8 mouse cellular contexts compared by ENCODE assay signal in genomic region chr17:50188662-50189345, GRCm38 (mm10). TPM values are rescaled to one million over a fixed set of nuclear protein-coding genes. Genes with fewer than 3 reads are reported as not detected.
DNase-seq lines count a peak whose midpoint lies in the region; ATAC-seq and TF ChIP-seq lines count a peak whose summit lies in the region.

No protein-coding gene starts in this region.

- H3K27ac ChIP-seq in neural tube, embryonic 12.5 days = no peak overlapping the region
- H3K27ac ChIP-seq in liver, embryonic 12.5 days = no peak overlapping the region
- no peak overlapping the region for H3K27ac ChIP-seq in stomach, postnatal 0 days (replicated peaks)

- no peaks in the 10 kb centered on the region for H3K9me3 ChIP-seq in neural tube, embryonic 12.5 days
- no peaks in the 10 kb centered on the region for H3K9me3 ChIP-seq in liver, embryonic 12.5 days (replicated peaks)
- H3K9me3 ChIP-seq in stomach, postnatal 0 days (ENCODE audit: control insufficient read depth, low read length) = no peaks in the 10 kb centered on the region

- TF ChIP-seq CTCF in stomach, postnatal 0 days (IDR thresholded peaks at IDR 0.05; ENCODE audit: low read depth) = no peak

- 72% methylated on average over 12 of the region's 12 CpGs for WGBS in neural tube, embryonic 12.5 days
- 65% methylated on average over 12 of the region's 12 CpGs for WGBS in liver, embryonic 12.5 days (ENCODE audit: insufficient replicate concordance)
- 74% methylated on average over 12 of the region's 12 CpGs for WGBS in stomach, postnatal 0 days

- peak overlapping the region; percentile 99 for H3K4me2 ChIP-seq in neural tube, embryonic 12.5 days (replicated peaks)
- peak overlapping the region; percentile 77 for H3K4me2 ChIP-seq in liver, embryonic 12.5 days
- H3K4me2 ChIP-seq in stomach, postnatal 0 days (replicated peaks; ENCODE audit: low read depth) = no peak overlapping the region; the same call in 1 of the 2 replicates

- intact Hi-C loops in gastrocnemius, postnatal 14 days (cut with DNase I; ENCODE audit: low total_unique reads) = loop anchor here (10.0 kb wide), 1 partner anchor 134 kb away; no protein-coding TSS in a partner anchor

- H3K36me3 ChIP-seq in neural tube, embryonic 12.5 days = no peaks in the 10 kb centered on the region
- no peaks in the 10 kb centered on the region for H3K36me3 ChIP-seq in liver, embryonic 12.5 days
- H3K36me3 ChIP-seq in stomach, postnatal 0 days (ENCODE audit: control insufficient read depth, insufficient read depth, low read length) = no peaks in the 10 kb centered on the region

- H3K4me3 ChIP-seq in neural tube, embryonic 12.5 days = no peak overlapping the region
- no peak overlapping the region for H3K4me3 ChIP-seq in liver, embryonic 12.5 days
- no peak overlapping the region; the same call in 1 of the 2 replicates for H3K4me3 ChIP-seq in stomach, postnatal 0 days (ENCODE audit: low read depth, low read length)

- no peak overlapping the region for H3K9ac ChIP-seq in neural tube, embryonic 12.5 days
- no peak overlapping the region for H3K9ac ChIP-seq in liver, embryonic 12.5 days
- no peak overlapping the region for H3K9ac ChIP-seq in stomach, postnatal 0 days (ENCODE audit: low read length)

- ATAC-seq in neural tube, embryonic 12.5 days (ENCODE audit: low FRiP score, low read depth) = peak; percentile 11; the same call in 1 of the 2 replicates
- ATAC-seq in liver, embryonic 12.5 days = no peak
- ATAC-seq in stomach, postnatal 0 days (ENCODE audit: low FRiP score, low TSS enrichment) = peak; percentile 6; the same call in 1 of the 2 replicates

- TF ChIP-seq EP300 in stomach, postnatal 0 days (optimal IDR thresholded peaks at IDR 0.05) = no peak

- DNase-seq in gastrocnemius, postnatal 14 days = peak; percentile 50
- no peak for DNase-seq in gastrocnemius, postnatal 4 days (ENCODE audit: low spot score in 2 of 2)
- no peak for DNase-seq in neural tube, embryonic 10.5 days (ENCODE audit: extremely low spot score, low spot score)
- no peak for DNase-seq in stomach, postnatal 0 days (ENCODE audit: low spot score)
- no peak for DNase-seq in cerebellum, postnatal 25 days
- no peak for DNase-seq in layer of hippocampus, postnatal 14 days (ENCODE audit: low spot score in 2 of 2)

- peaks cover 15% of the 10 kb centered on the region for H3K4me1 ChIP-seq in neural tube, embryonic 12.5 days
- H3K4me1 ChIP-seq in liver, embryonic 12.5 days = peaks cover 14% of the 10 kb centered on the region
- H3K4me1 ChIP-seq in stomach, postnatal 0 days (replicated peaks; ENCODE audit: control insufficient read depth, insufficient read depth) = peaks cover 3% of the 10 kb centered on the region; the same call in 1 of the 2 replicates

- peaks cover 27% of the 10 kb centered on the region for H3K27me3 ChIP-seq in neural tube, embryonic 12.5 days (replicated peaks)
- peaks cover 49% of the 10 kb centered on the region for H3K27me3 ChIP-seq in liver, embryonic 12.5 days (replicated peaks)
- H3K27me3 ChIP-seq in stomach, postnatal 0 days (ENCODE audit: control insufficient read depth, insufficient read depth, low read length) = peaks cover 3% of the 10 kb centered on the region; the same call in 1 of the 2 replicates

RNA-seq across cellular contexts. Expression of gene Rftn1, which starts 1.7 kb away (rescaled TPM):
- 10 to 100 TPM; 48.5 to 58.5 TPM for total RNA-seq in gastrocnemius, postnatal 14 days (2021)
- total RNA-seq in gastrocnemius, postnatal 4 days (2021) = 10 to 100 TPM; 36.2 to 42.7 TPM
- 11.0 and 14.3 TPM in 2 replicates for polyA plus RNA-seq in neural tube, embryonic 12.5 days (2016; fragmentation: Nextera tagmentation; extraction: Ambion mirVana)
- 9.8 and 11.0 TPM in 2 replicates for polyA plus RNA-seq in liver, embryonic 12.5 days (2016; fragmentation: Nextera tagmentation; extraction: Ambion mirVana)
- 7.0 and 7.1 TPM in 2 replicates for polyA plus RNA-seq in stomach, postnatal 0 days (2015; fragmentation: Nextera tagmentation; extraction: Ambion mirVana)
- total RNA-seq in layer of hippocampus, postnatal 14 days (2021) = 10 to 100 TPM; 12.8 to 14.5 TPM
